Mouse (Mus musculus): ENCODE measurements around the gene Serpinb12. TPM values are rescaled to one million over a fixed set of nuclear protein-coding genes. Genes with fewer than 3 reads are reported as not detected.

Gene Serpinb12
- total and polyA plus RNA-seq, 3 experiments: not detected

DNA sequence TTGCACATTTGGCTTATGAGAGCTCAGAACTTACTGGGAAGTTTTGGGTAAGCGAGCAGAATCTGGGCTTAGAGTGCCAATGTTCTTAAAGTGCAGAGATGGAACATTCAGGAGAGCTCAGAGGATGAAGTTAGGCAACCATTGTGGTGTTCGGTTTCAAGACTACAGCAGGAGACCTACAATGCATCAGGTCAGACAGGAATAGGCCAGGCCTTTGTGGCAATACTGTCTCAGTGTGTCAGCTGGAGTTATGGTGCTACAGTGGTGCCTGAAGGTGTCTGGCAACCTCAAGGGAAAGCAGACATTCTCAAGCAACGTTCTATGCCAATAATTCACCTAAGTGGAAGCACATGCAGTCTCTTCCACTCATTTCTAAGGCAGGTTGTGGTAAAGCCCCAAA lies 25.7 kb downstream of the Serpinb12 start:
- no peaks in the 10 kb centered on the region for H3K36me3 ChIP-seq (replicated peaks in 1 of 2; ENCODE audit: control insufficient read depth in 1 of 2, insufficient read depth in 1 of 2, low read length in 1 of 2)
- H3K4me2 ChIP-seq (ENCODE audit: insufficient read depth, low read depth, poor library complexity, severe bottlenecking): no peak overlapping the region
- H3K27ac ChIP-seq (ENCODE audit: insufficient read depth, low read depth): no peak overlapping the region
- DNase-seq (ENCODE audit: extremely low read depth): no peak
- no peaks in the 10 kb centered on the region for H3K9me3 ChIP-seq (replicated peaks; ENCODE audit: low read length)
- H3K4me3 ChIP-seq (replicated peaks in 1 of 3; ENCODE audit: low read depth in 2 of 3, low read length in 2 of 3, poor library complexity in 1 of 3): no peak overlapping the region
- in situ Hi-C loops (cut with MboI; ENCODE audit: low pct_ligation_motif_present, low pct_unique_long_range_greater_than_20kb, low sequenced_read_pairs): no loop called here
- dilution Hi-C loops (cut with MboI; ENCODE audit: extremely low pct_ligation_motif_present, extremely low pct_unique_long_range_greater_than_20kb, low sequenced_read_pairs): no loop called here
- no peaks in the 10 kb centered on the region for H3K79me2 ChIP-seq (replicated peaks; ENCODE audit: control insufficient read depth, extremely low read depth, insufficient read depth, poor library complexity, severe bottlenecking)
- no peak overlapping the region for H3K9ac ChIP-seq (ENCODE audit: insufficient read depth, low read depth)
- H3K27me3 ChIP-seq (replicated peaks): peaks cover 34% of the 10 kb centered on the region
- no peaks in the 10 kb centered on the region for H3K4me1 ChIP-seq (ENCODE audit: control insufficient read depth in 1 of 2, insufficient read depth in 2 of 2)
- TF ChIP-seq E2F4 (IDR thresholded peaks at IDR 0.05; ENCODE audit: insufficient replicate concordance, low read depth, low read length) (no peak), SMC3 (IDR thresholded peaks at IDR 0.05; ENCODE audit: low read depth, low read length) (no peak), ZNF384 (IDR thresholded peaks at IDR 0.05; ENCODE audit: low read depth, low read length) (no peak), EP300 (IDR thresholded peaks at IDR 0.05; ENCODE audit: low read length) (no peak), ZKSCAN1 (IDR thresholded peaks at IDR 0.05; ENCODE audit: borderline replicate concordance, low read depth, low read length) (no peak), MYC (IDR thresholded peaks at IDR 0.05; ENCODE audit: low read depth, low read length) (no peak), GABPA (IDR thresholded peaks at IDR 0.05; ENCODE audit: insufficient replicate concordance, low read depth, low read length) (no peak), BHLHE40 (IDR thresholded peaks at IDR 0.05; ENCODE audit: low read depth, low read length) (no peak), JUN (IDR thresholded peaks at IDR 0.05; ENCODE audit: insufficient read depth, low read depth, low read length) (no peak), NRF1 (IDR thresholded peaks at IDR 0.05; ENCODE audit: low read depth, low read length) (no peak), MXI1 (IDR thresholded peaks at IDR 0.05; ENCODE audit: low read depth, low read length) (no peak), KAT2A (IDR thresholded peaks at IDR 0.05; ENCODE audit: insufficient replicate concordance, low read length) (no peak), ETS1 (conservative IDR thresholded peaks at IDR 0.05; ENCODE audit: low read depth, low read length) (no peak), HCFC1 (IDR thresholded peaks at IDR 0.05; ENCODE audit: low read depth, low read length) (no peak), ZC3H11A (IDR thresholded peaks at IDR 0.05; ENCODE audit: low read depth, low read length) (no peak), UBTF (IDR thresholded peaks at IDR 0.05; ENCODE audit: low read depth, low read length) (no peak), TCF12 (IDR thresholded peaks at IDR 0.05; ENCODE audit: low read depth, low read length) (no peak), RAD21 (IDR thresholded peaks at IDR 0.05; ENCODE audit: low read depth, low read length) (no peak)

GRCm38 (mm10) chr1:106961023-106961422 lies 26.8 kb downstream of the Serpinb12 start:
- DNase-seq (ENCODE audit: extremely low read depth): peak; percentile 27
- no peak for TF ChIP-seq MXI1 (IDR thresholded peaks at IDR 0.05; ENCODE audit: low read depth, low read length)
- no peak for TF ChIP-seq HCFC1 (IDR thresholded peaks at IDR 0.05; ENCODE audit: low read depth, low read length)
- no peak for TF ChIP-seq IRF4 (IDR thresholded peaks at IDR 0.05; ENCODE audit: low read depth, low read length)
- no peak for TF ChIP-seq USF1 (IDR thresholded peaks at IDR 0.05; ENCODE audit: low read depth, low read length)
- no peak for TF ChIP-seq JUND (conservative IDR thresholded peaks at IDR 0.05; ENCODE audit: low read depth, low read length)
- peak; percentile 31 to 51; a peak in 3 of 4 replicates for TF ChIP-seq CTCF (conservative IDR thresholded peaks at IDR 0.05 in 1 of 2, IDR thresholded peaks at IDR 0.05 in 1 of 2; ENCODE audit: low read depth in 2 of 2, low read length in 2 of 2)
- TF ChIP-seq NELFE (IDR thresholded peaks at IDR 0.05; ENCODE audit: low read depth, low read length): no peak
- no peak for TF ChIP-seq JUN (IDR thresholded peaks at IDR 0.05; ENCODE audit: insufficient read depth, low read depth, low read length)
- TF ChIP-seq POLR2AphosphoS2 (IDR thresholded peaks at IDR 0.05; ENCODE audit: low read depth, low read length): no peak
- no peak for TF ChIP-seq ETS1 (conservative IDR thresholded peaks at IDR 0.05; ENCODE audit: low read depth, low read length)
- no peak for TF ChIP-seq NRF1 (IDR thresholded peaks at IDR 0.05; ENCODE audit: low read depth, low read length)
- no peak for TF ChIP-seq MEF2A (IDR thresholded peaks at IDR 0.05; ENCODE audit: borderline replicate concordance, low read depth, low read length)
- TF ChIP-seq ELF1 (IDR thresholded peaks at IDR 0.05; ENCODE audit: low read depth, low read length): no peak
- peak; percentile 36 for TF ChIP-seq SMC3 (IDR thresholded peaks at IDR 0.05; ENCODE audit: low read depth, low read length)
- no peak for TF ChIP-seq ZNF384 (IDR thresholded peaks at IDR 0.05; ENCODE audit: low read depth, low read length)
- TF ChIP-seq PAX5 (IDR thresholded peaks at IDR 0.05; ENCODE audit: low read length): no peak
- TF ChIP-seq ZKSCAN1 (IDR thresholded peaks at IDR 0.05; ENCODE audit: borderline replicate concordance, low read depth, low read length): no peak
- no peak for TF ChIP-seq UBTF (IDR thresholded peaks at IDR 0.05; ENCODE audit: low read depth, low read length)
- TF ChIP-seq SIN3A (IDR thresholded peaks at IDR 0.05; ENCODE audit: low read length): no peak
- TF ChIP-seq GABPA (IDR thresholded peaks at IDR 0.05; ENCODE audit: insufficient replicate concordance, low read depth, low read length): no peak
- no peak for TF ChIP-seq EP300 (IDR thresholded peaks at IDR 0.05; ENCODE audit: low read length)
- no peak for TF ChIP-seq CHD2 (IDR thresholded peaks at IDR 0.05; ENCODE audit: low read length)
- TF ChIP-seq RAD21 (IDR thresholded peaks at IDR 0.05; ENCODE audit: low read depth, low read length): peak; percentile 17
- TF ChIP-seq ZMIZ1 (IDR thresholded peaks at IDR 0.05; ENCODE audit: low read depth, low read length): no peak
- TF ChIP-seq E2F4 (IDR thresholded peaks at IDR 0.05; ENCODE audit: insufficient replicate concordance, low read depth, low read length): no peak
- TF ChIP-seq ZC3H11A (IDR thresholded peaks at IDR 0.05; ENCODE audit: low read depth, low read length): no peak
- Histone ChIP-seq H3K79me2 (replicated peaks; ENCODE audit: control insufficient read depth, extremely low read depth, insufficient read depth, poor library complexity, severe bottlenecking) (no peaks in the 10 kb centered on the region), H3K9ac (ENCODE audit: insufficient read depth, low read depth) (no peak overlapping the region), H3K36me3 (replicated peaks in 1 of 2; ENCODE audit: control insufficient read depth in 1 of 2, insufficient read depth in 1 of 2, low read length in 1 of 2) (no peaks in the 10 kb centered on the region), H3K4me1 (ENCODE audit: control insufficient read depth in 1 of 2, insufficient read depth in 2 of 2) (no peaks in the 10 kb centered on the region), H3K27me3 (replicated peaks) (peaks cover 32% of the 10 kb centered on the region), H3K9me3 (replicated peaks; ENCODE audit: low read length) (no peaks in the 10 kb centered on the region), H3K4me3 (replicated peaks in 1 of 3; ENCODE audit: low read depth in 2 of 3, low read length in 2 of 3, poor library complexity in 1 of 3) (no peak overlapping the region), H3K4me2 (ENCODE audit: insufficient read depth, low read depth, poor library complexity, severe bottlenecking) (no peak overlapping the region), H3K27ac (ENCODE audit: insufficient read depth, low read depth) (no peak overlapping the region)
- in situ Hi-C loops (cut with MboI; ENCODE audit: low pct_ligation_motif_present, low pct_unique_long_range_greater_than_20kb, low sequenced_read_pairs): no loop called here
- dilution Hi-C loops (cut with MboI; ENCODE audit: extremely low pct_ligation_motif_present, extremely low pct_unique_long_range_greater_than_20kb, low sequenced_read_pairs): no loop called here
